Mouse (Mus musculus): ENCODE data around the gene Rbm28. TPM values are rescaled to one million over a fixed set of nuclear protein-coding genes. Genes with fewer than 3 reads are reported as not detected.

Gene Rbm28
- polyA plus RNA-seq, 1 experiment, result 43.8 TPM

GRCm38 (mm10) chr6:29087921-29088709, 76.7 kb downstream of the Rbm28 start:
- H3K4me1 ChIP-seq (ENCODE audit: control insufficient read depth, insufficient read depth, low read length), result no peaks in the 10 kb centered on the region
- H3K4me3 ChIP-seq (ENCODE audit: insufficient read depth, low read length), result no peak overlapping the region
- TF ChIP-seq CTCF (IDR thresholded peaks at IDR 0.05; ENCODE audit: low read depth, low read length) (no peak), POLR2A (IDR thresholded peaks at IDR 0.05; ENCODE audit: borderline replicate concordance, low read depth, low read length) (no peak)
- no peak overlapping the region for H3K27ac ChIP-seq (ENCODE audit: insufficient read depth, low read depth, low read length)

GRCm38 (mm10) chr6:29084401-29084800, 80.4 kb downstream of the Rbm28 start:
- TF ChIP-seq POLR2A (IDR thresholded peaks at IDR 0.05; ENCODE audit: borderline replicate concordance, low read depth, low read length) (no peak), CTCF (IDR thresholded peaks at IDR 0.05; ENCODE audit: low read depth, low read length) (no peak)
- Histone ChIP-seq H3K4me3 (ENCODE audit: insufficient read depth, low read length) (no peak overlapping the region), H3K4me1 (ENCODE audit: control insufficient read depth, insufficient read depth, low read length) (no peaks in the 10 kb centered on the region), H3K27ac (ENCODE audit: insufficient read depth, low read depth, low read length) (no peak overlapping the region)

GRCm38 (mm10) chr6:29082776-29083354, 81.9 kb downstream of the Rbm28 start:
- Histone ChIP-seq H3K4me1 (ENCODE audit: control insufficient read depth, insufficient read depth, low read length) (no peaks in the 10 kb centered on the region), H3K27ac (ENCODE audit: insufficient read depth, low read depth, low read length) (no peak overlapping the region), H3K4me3 (ENCODE audit: insufficient read depth, low read length) (no peak overlapping the region)
- TF ChIP-seq POLR2A (IDR thresholded peaks at IDR 0.05; ENCODE audit: borderline replicate concordance, low read depth, low read length), result no peak
- TF ChIP-seq CTCF (IDR thresholded peaks at IDR 0.05; ENCODE audit: low read depth, low read length), result no peak

- no peaks in the 10 kb centered on the region for H3K4me1 ChIP-seq (ENCODE audit: control insufficient read depth, insufficient read depth, low read length)
- H3K27ac ChIP-seq (ENCODE audit: insufficient read depth, low read depth, low read length), result no peak overlapping the region
- H3K4me3 ChIP-seq (ENCODE audit: insufficient read depth, low read length), result no peak overlapping the region
- TF ChIP-seq POLR2A (IDR thresholded peaks at IDR 0.05; ENCODE audit: borderline replicate concordance, low read depth, low read length) (no peak), CTCF (IDR thresholded peaks at IDR 0.05; ENCODE audit: low read depth, low read length) (no peak)
Measured at GRCm38 (mm10) chr6:29081826-29082363, 82.9 kb downstream of the Rbm28 start.

- no peak overlapping the region for H3K4me3 ChIP-seq (ENCODE audit: insufficient read depth, low read length)
- no peaks in the 10 kb centered on the region for H3K4me1 ChIP-seq (ENCODE audit: control insufficient read depth, insufficient read depth, low read length)
- no peak overlapping the region for H3K27ac ChIP-seq (ENCODE audit: insufficient read depth, low read depth, low read length)
- TF ChIP-seq POLR2A (IDR thresholded peaks at IDR 0.05; ENCODE audit: borderline replicate concordance, low read depth, low read length), result no peak
- no peak for TF ChIP-seq CTCF (IDR thresholded peaks at IDR 0.05; ENCODE audit: low read depth, low read length)
Measured at GRCm38 (mm10) chr6:29079291-29079690, 85.5 kb downstream of the Rbm28 start.

- Histone ChIP-seq H3K4me1 (ENCODE audit: control insufficient read depth, insufficient read depth, low read length) (no peaks in the 10 kb centered on the region), H3K27ac (ENCODE audit: insufficient read depth, low read depth, low read length) (no peak overlapping the region), H3K4me3 (ENCODE audit: insufficient read depth, low read length) (no peak overlapping the region)
- no peak for TF ChIP-seq CTCF (IDR thresholded peaks at IDR 0.05; ENCODE audit: low read depth, low read length)
- no peak for TF ChIP-seq POLR2A (IDR thresholded peaks at IDR 0.05; ENCODE audit: borderline replicate concordance, low read depth, low read length)
Measured at GRCm38 (mm10) chr6:29074133-29074469, 90.7 kb downstream of the Rbm28 start.

Other genes with a start within 250 kb of the Rbm28 start
- gene Lep, start 104.8 kb downstream of the Rbm28 start, polyA plus RNA-seq (2012; ENCODE audit: insufficient read depth, insufficient read length, missing spikeins), result not detected in 2 replicates
- gene Prrt4, start 14.6 kb upstream of the Rbm28 start, polyA plus RNA-seq (2012; ENCODE audit: insufficient read depth, insufficient read length, missing spikeins), result not detected in 2 replicates
- gene Impdh1, start 51.4 kb upstream of the Rbm28 start, polyA plus RNA-seq (2012; ENCODE audit: insufficient read depth, insufficient read length, missing spikeins), result 32.8 and 35.0 TPM in 2 replicates
- gene Hilpda, start 107.5 kb upstream of the Rbm28 start, polyA plus RNA-seq (2012; ENCODE audit: insufficient read depth, insufficient read length, missing spikeins), result 4.7 and 7.2 TPM in 2 replicates
- not detected in 2 replicates for gene Fam71f2, start 114.6 kb upstream of the Rbm28 start, polyA plus RNA-seq (2012; ENCODE audit: insufficient read depth, insufficient read length, missing spikeins)
- gene Fam71f1, start 154.1 kb upstream of the Rbm28 start, polyA plus RNA-seq (2012; ENCODE audit: insufficient read depth, insufficient read length, missing spikeins), result not detected in 2 replicates
- 72.9 and 76.3 TPM in 2 replicates for gene Calu, start 183.1 kb upstream of the Rbm28 start, polyA plus RNA-seq (2012; ENCODE audit: insufficient read depth, insufficient read length, missing spikeins)
- not detected in 2 replicates for gene Opn1sw, start 223.5 kb upstream of the Rbm28 start, polyA plus RNA-seq (2012; ENCODE audit: insufficient read depth, insufficient read length, missing spikeins)
- gene Ccdc136, start 231.3 kb upstream of the Rbm28 start, polyA plus RNA-seq (2012; ENCODE audit: insufficient read depth, insufficient read length, missing spikeins), result not detected in 2 replicates

Data from bone marrow macrophage, adult 2 months (primary cell).